Mouse (Mus musculus): ENCODE measurements around the gene Slc16a6.

The Slc16a6 gene

GRCm38 (mm10) chr11:109416709-109417420 is 56.5 kb downstream of the Slc16a6 start:
- DNase-seq (ENCODE audit: low spot score in 2 of 2) = no peak

- no peak for DNase-seq (ENCODE audit: low spot score in 2 of 2)
These were observed 58.6 kb downstream of the Slc16a6 start for GRCm38 (mm10) chr11:109414802-109415201.

- no peak for DNase-seq (ENCODE audit: low spot score in 2 of 2)
These were observed 59.8 kb downstream of the Slc16a6 start, which contains the start of gene 9930022D16Rik for GRCm38 (mm10) chr11:109413617-109414016. TSS of gene 9930022D16Rik (plus strand) at chr11:109413917.

- no peak for DNase-seq (ENCODE audit: low spot score in 2 of 2)
These were observed 63.0 kb downstream of the Slc16a6 start for GRCm38 (mm10) chr11:109410197-109410980.

- no peak for DNase-seq (ENCODE audit: low spot score in 2 of 2)
These were observed 67.0 kb downstream of the Slc16a6 start for GRCm38 (mm10) chr11:109406431-109406830.
